Mouse (Mus musculus) MEL (cell line): ENCODE measurements around the gene Tmem151a. TPM values are rescaled to one million over a fixed set of nuclear protein-coding genes. Genes with fewer than 3 reads are reported as not detected.

Source experiments
- DNase-seq: peaks from one replicate; pipeline ENCODE4 v3.0.0; 2011; ENCODE audit warnings: low read depth, low spot score
- H3K27ac ChIP-seq: 2 replicates; pipeline ENCODE4 v1.5.1; 2012; ENCODE audit warnings: low read depth, mild to moderate bottlenecking, control low read depth, low read length, moderate library complexity; ENCODE audit not compliant: control insufficient read depth
- H3K27me3 ChIP-seq, 2 experiments: fragments of 150-350 bp in 1 of 2; sonication (generic) in 1 of 2; 2 replicates each; pipeline ENCODE4 v1.6.1; 2012; ENCODE audit warnings: low read length in 2 of 2, mild to moderate bottlenecking in 2 of 2, improper control_type of control experiment in 1 of 2, moderate library complexity in 1 of 2; ENCODE audit not compliant: insufficient read depth in 2 of 2, control insufficient read depth in 1 of 2
- H3K36me3 ChIP-seq, 2 experiments: 2 replicates each; pipeline ENCODE4 v1.6.1; 2012 to 2014; ENCODE audit warnings: low read length in 2 of 2, improper control_type of control experiment in 1 of 2, inconsistent platforms in 1 of 2, mild to moderate bottlenecking in 1 of 2; ENCODE audit not compliant: insufficient read depth in 2 of 2, control insufficient read depth in 1 of 2
- H3K4me1 ChIP-seq, 2 experiments: fragments of 150-350 bp in 1 of 2; sonication (generic) in 1 of 2; 2 replicates each; pipeline ENCODE4 v1.6.1; 2012; ENCODE audit warnings: low read length in 2 of 2, improper control_type of control experiment in 1 of 2, mild to moderate bottlenecking in 1 of 2; ENCODE audit not compliant: insufficient read depth in 2 of 2, control insufficient read depth in 1 of 2
- H3K4me3 ChIP-seq, 2 experiments: fragments of 150-350 bp in 1 of 2; sonication (generic) in 1 of 2; 2 replicates each; pipeline ENCODE4 v1.5.1; 2012; ENCODE audit warnings: low read depth in 2 of 2, low read length in 2 of 2, mild to moderate bottlenecking in 2 of 2, moderate library complexity in 2 of 2, control low read depth in 1 of 2, improper control_type of control experiment in 1 of 2; ENCODE audit not compliant: control insufficient read depth in 1 of 2, insufficient read depth in 1 of 2
- H3K79me2 ChIP-seq: 2 replicates; pipeline ENCODE4 v1.6.1; 2012; ENCODE audit warnings: mild to moderate bottlenecking, low read length, moderate library complexity; ENCODE audit not compliant: control insufficient read depth, poor library complexity, insufficient read depth
- H3K9ac ChIP-seq: 2 replicates; pipeline ENCODE4 v1.6.1; 2012; ENCODE audit warnings: low read depth, mild to moderate bottlenecking, control low read depth, low read length, moderate library complexity; ENCODE audit not compliant: control insufficient read depth, poor library complexity, severe bottlenecking
- H3K9me3 ChIP-seq: fragments of 150-350 bp; sonication (generic); replicated peaks from 2 replicates; pipeline ENCODE4 v1.6.1; 2012; ENCODE audit warnings: mild to moderate bottlenecking, low read length, improper control_type of control experiment, moderate library complexity; ENCODE audit not compliant: insufficient read depth
- CHD1 ChIP-seq: IDR thresholded peaks from 2 replicates; pipeline ENCODE4 v1.6.1; 2012; ENCODE audit warnings: low read depth, mild to moderate bottlenecking, inconsistent platforms, low read length, improper control_type of control experiment
- CHD2 ChIP-seq: IDR thresholded peaks from 2 replicates; pipeline ENCODE4 v1.6.1; 2011; ENCODE audit warnings: low read length, improper control_type of control experiment
- CTCF ChIP-seq, 3 experiments: IDR thresholded peaks in 2 of 3; conservative IDR thresholded peaks in 1 of 3; 2 replicates each; pipeline ENCODE4 v1.5.1; 2011 to 2012; ENCODE audit warnings: low read length in 3 of 3, low read depth in 2 of 3, mild to moderate bottlenecking in 2 of 3, improper control_type of control experiment in 1 of 3, inconsistent platforms in 1 of 3, mixed read lengths in 1 of 3, moderate library complexity in 1 of 3; ENCODE audit not compliant: control insufficient read depth in 1 of 3, insufficient read depth in 1 of 3, poor library complexity in 1 of 3, severe bottlenecking in 1 of 3
- E2F4 ChIP-seq: IDR thresholded peaks from 2 replicates; pipeline ENCODE4 v1.6.1; 2011; ENCODE audit warnings: low read depth, low read length, improper control_type of control experiment, borderline replicate concordance
- EP300 ChIP-seq, 2 experiments: IDR thresholded peaks; 2 replicates each; pipeline ENCODE4 v1.6.1; 2011; ENCODE audit warnings: improper control_type of control experiment in 2 of 2, low read length in 2 of 2, low read depth in 1 of 2, mild to moderate bottlenecking in 1 of 2
- GATA1 ChIP-seq: IDR thresholded peaks from 2 replicates; pipeline ENCODE4 v1.6.1; 2011; ENCODE audit warnings: low read depth, low read length, improper control_type of control experiment
- HCFC1 ChIP-seq: IDR thresholded peaks from 2 replicates; pipeline ENCODE4 v1.6.1; 2012; ENCODE audit warnings: low read depth, mild to moderate bottlenecking, inconsistent platforms, low read length, improper control_type of control experiment, moderate library complexity
- MAFK ChIP-seq: IDR thresholded peaks from 2 replicates; pipeline ENCODE4 v1.6.1; 2011; ENCODE audit warnings: low read depth, mild to moderate bottlenecking, low read length, improper control_type of control experiment, borderline replicate concordance
- MAX ChIP-seq: IDR thresholded peaks from 2 replicates; pipeline ENCODE4 v1.6.1; 2011; ENCODE audit warnings: low read length, improper control_type of control experiment
- MAZ ChIP-seq: IDR thresholded peaks from 2 replicates; pipeline ENCODE4 v1.6.1; 2012; ENCODE audit warnings: low read depth, mild to moderate bottlenecking, inconsistent platforms, low read length, improper control_type of control experiment
- MXI1 ChIP-seq: IDR thresholded peaks from 2 replicates; pipeline ENCODE4 v1.6.1; 2011; ENCODE audit warnings: mild to moderate bottlenecking, low read depth, low read length, improper control_type of control experiment
- NELFE ChIP-seq: IDR thresholded peaks from 2 replicates; pipeline ENCODE4 v1.6.1; 2011; ENCODE audit warnings: low read depth, low read length, improper control_type of control experiment
- NRF1 ChIP-seq: IDR thresholded peaks from 2 replicates; pipeline ENCODE4 v1.6.1; 2014; ENCODE audit warnings: low read depth, mild to moderate bottlenecking, inconsistent platforms, low read length, improper control_type of control experiment, moderate library complexity; ENCODE audit not compliant: poor library complexity, insufficient read depth, severe bottlenecking
- POLR2A ChIP-seq, 2 experiments: IDR thresholded peaks; 2 replicates each; pipeline ENCODE4 v1.6.1; 2011 to 2012; ENCODE audit warnings: low read length in 2 of 2, mild to moderate bottlenecking in 2 of 2, control low read depth in 1 of 2, improper control_type of control experiment in 1 of 2, low read depth in 1 of 2, moderate library complexity in 1 of 2; ENCODE audit not compliant: control insufficient read depth in 1 of 2, insufficient read depth in 1 of 2, poor library complexity in 1 of 2
- POLR2AphosphoS2 ChIP-seq: IDR thresholded peaks from 2 replicates; pipeline ENCODE4 v1.6.1; 2011; ENCODE audit warnings: low read length, improper control_type of control experiment
- POLR2AphosphoS5 ChIP-seq: IDR thresholded peaks from 2 replicates; pipeline ENCODE4 v1.6.1; 2012; ENCODE audit warnings: low read depth, borderline replicate concordance, mild to moderate bottlenecking, inconsistent platforms, low read length, moderate library complexity, mixed read lengths
- RAD21 ChIP-seq: IDR thresholded peaks from 2 replicates; pipeline ENCODE4 v1.6.1; 2011; ENCODE audit warnings: mild to moderate bottlenecking, low read depth, low read length, improper control_type of control experiment
- RCOR1 ChIP-seq: IDR thresholded peaks from 2 replicates; pipeline ENCODE4 v1.6.1; 2012; ENCODE audit warnings: low read depth, mild to moderate bottlenecking, inconsistent platforms, low read length, improper control_type of control experiment
- SMC3 ChIP-seq: IDR thresholded peaks from 2 replicates; pipeline ENCODE4 v1.6.1; 2011; ENCODE audit warnings: low read depth, low read length, improper control_type of control experiment
- TBP ChIP-seq: IDR thresholded peaks from 2 replicates; pipeline ENCODE4 v1.8.0; 2011; ENCODE audit warnings: low read depth, low read length, improper control_type of control experiment
- TCF12 ChIP-seq: IDR thresholded peaks from 2 replicates; pipeline ENCODE4 v1.6.1; 2014; ENCODE audit warnings: low read depth, mild to moderate bottlenecking, inconsistent platforms, low read length, improper control_type of control experiment, moderate library complexity
- UBTF ChIP-seq: IDR thresholded peaks from 2 replicates; pipeline ENCODE4 v1.6.1; 2012; ENCODE audit warnings: low read depth, mild to moderate bottlenecking, inconsistent platforms, low read length, improper control_type of control experiment, moderate library complexity, borderline replicate concordance; ENCODE audit not compliant: insufficient read depth
- USF2 ChIP-seq, 2 experiments: IDR thresholded peaks; 2 replicates each; pipeline ENCODE4 v1.6.1; 2011 to 2012; ENCODE audit warnings: improper control_type of control experiment in 2 of 2, low read length in 2 of 2, borderline replicate concordance in 1 of 2, inconsistent platforms in 1 of 2, low read depth in 1 of 2, mild to moderate bottlenecking in 1 of 2; ENCODE audit not compliant: insufficient read depth in 1 of 2
- ZC3H11A ChIP-seq: IDR thresholded peaks from 2 replicates; pipeline ENCODE4 v1.6.1; 2012; ENCODE audit warnings: low read depth, mild to moderate bottlenecking, inconsistent platforms, low read length, improper control_type of control experiment
- ZKSCAN1 ChIP-seq: IDR thresholded peaks from 2 replicates; pipeline ENCODE4 v1.6.1; 2012; ENCODE audit warnings: low read depth, mild to moderate bottlenecking, inconsistent platforms, low read length, improper control_type of control experiment, moderate library complexity
- polyA plus RNA-seq, 2 experiments: library from polyadenylated mRNA; stranded (reverse) in 1 of 2; unstranded in 1 of 2; fragments of >175 nt in 1 of 2; fragments of >200 nt in 1 of 2; gene quantifications; 2 replicates each; pipeline versions ENCODE4 v1.2.1 to v1.2.4; 2012; ENCODE audit warnings: low replicate concordance in 2 of 2, low read depth in 1 of 2; ENCODE audit not compliant: insufficient read length in 2 of 2, insufficient read depth in 1 of 2, missing spikeins in 1 of 2
- total RNA-seq: library from RNA; depleted of rRNA; stranded (reverse); fragments of 300-350 nt; gene quantifications from 2 replicates; pipeline ENCODE4 v1.2.3, GENCODE M21; 2012

Gene Tmem151a
- total and polyA plus RNA-seq, 3 experiments, result 0.63 TPM; not detected in 2

GRCm38 (mm10) chr19:5079279-5079678, 6.1 kb downstream of the Tmem151a start (continued):
- no peak for TF ChIP-seq UBTF
- TF ChIP-seq ZC3H11A, result no peak
- TF ChIP-seq, all 39 proteins: peak for 4

DNA sequence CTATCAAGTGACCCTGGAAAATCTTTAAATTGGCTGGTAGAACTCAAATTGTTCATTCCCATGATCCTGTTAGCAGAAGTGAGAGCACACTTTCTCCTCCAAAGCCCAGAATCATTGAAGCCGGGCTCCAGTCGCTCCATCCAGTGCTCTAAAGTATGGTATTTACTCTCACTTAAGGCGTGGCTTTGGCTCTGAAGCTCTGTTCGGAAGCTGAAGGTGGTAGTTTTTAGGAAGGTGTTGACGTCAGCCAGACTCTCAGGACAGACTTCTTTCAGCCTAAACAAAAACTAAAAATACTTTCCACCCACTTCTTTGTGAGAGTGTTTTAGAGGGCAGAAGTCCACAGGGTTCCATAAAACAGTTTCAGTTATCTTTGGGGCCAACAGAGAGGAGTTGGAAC, 11.8 kb downstream of the Tmem151a start:
- TF ChIP-seq SMC3, result no peak
- TF ChIP-seq GATA1, result no peak
- TF ChIP-seq POLR2AphosphoS2, result no peak
- no peak for TF ChIP-seq MAFK
- no peak for TF ChIP-seq NELFE
- TF ChIP-seq POLR2AphosphoS5, result no peak
- no peak for TF ChIP-seq RAD21
- no peak for TF ChIP-seq MAZ
- no peak for TF ChIP-seq CHD2
- no peak for TF ChIP-seq EP300 (IDR thresholded peaks at IDR 0.05; ENCODE audit: low read depth in 1 of 2, low read length in 2 of 2)
- no peak overlapping the region for H3K27ac ChIP-seq
- DNase-seq, result no peak
- no peaks in the 10 kb centered on the region for H3K36me3 ChIP-seq
- H3K79me2 ChIP-seq, result peaks cover 2% of the 10 kb centered on the region; the same call in 1 of the 2 replicates
- H3K9me3 ChIP-seq, result no peaks in the 10 kb centered on the region
- no peak overlapping the region; the same call in 1 of the 2 replicates for H3K9ac ChIP-seq
- peaks cover 5 to 21% of the 10 kb centered on the region in 2 experiments for H3K4me1 ChIP-seq
- H3K4me3 ChIP-seq, result peak overlapping the region; percentile 8 to 56; a peak in 3 of 4 replicates
- no peaks in the 10 kb centered on the region for H3K27me3 ChIP-seq

- H3K27me3 ChIP-seq, result no peaks in the 10 kb centered on the region
- H3K4me1 ChIP-seq, result peaks cover 5 to 26% of the 10 kb centered on the region in 2 experiments
- DNase-seq, result peak; percentile 82
- TF ChIP-seq UBTF (no peak), CTCF (IDR thresholded peaks at IDR 0.05 in 2 of 3, conservative IDR thresholded peaks at IDR 0.05 in 1 of 3; ENCODE audit: control insufficient read depth in 1 of 3, insufficient read depth in 1 of 3, low read depth in 2 of 3, low read length in 3 of 3, poor library complexity in 1 of 3, severe bottlenecking in 1 of 3) (peak; percentile 44 to 77 (median 75)), MXI1 (no peak), CHD1 (no peak), ZKSCAN1 (no peak), RAD21 (peak; percentile 67), MAZ (peak; percentile 45; the same call in 1 of the 2 replicates), SMC3 (peak; percentile 82), CHD2 (no peak), USF2 (IDR thresholded peaks at IDR 0.05; ENCODE audit: borderline replicate concordance in 1 of 2, insufficient read depth in 1 of 2, low read depth in 1 of 2, low read length in 2 of 2) (no peak), POLR2A (IDR thresholded peaks at IDR 0.05; ENCODE audit: control insufficient read depth in 1 of 2, insufficient read depth in 1 of 2, low read depth in 1 of 2, low read length in 2 of 2, poor library complexity in 1 of 2) (no peak), E2F4 (no peak), ZC3H11A (peak; percentile 62; the same call in 1 of the 2 replicates), NRF1 (peak; percentile 68), TCF12 (0 out of 2 replicates have a peak, but pooled peaks have one; percentile 12), TBP (no peak), RCOR1 (no peak), HCFC1 (no peak), MAX (no peak)
- TF ChIP-seq, all 39 proteins: peak for 7
- Histone ChIP-seq H3K79me2 (peaks cover 2% of the 10 kb centered on the region; the same call in 1 of the 2 replicates), H3K27ac (peak overlapping the region; percentile 43; the same call in 1 of the 2 replicates), H3K36me3 (no peaks in the 10 kb centered on the region), H3K4me3 (peak overlapping the region; percentile 56 to 68), H3K9ac (peak overlapping the region; percentile 27), H3K9me3 (no peaks in the 10 kb centered on the region)
These were observed 12.3 kb downstream of the Tmem151a start for GRCm38 (mm10) chr19:5073028-5073427.
